Mouse (Mus musculus) MEL (cell line): ENCODE measurements at regions not wholly inside any gene's neighbourhood (a gene's known extent, or its start where the extent isn't known, plus 50 kb on each side); places are given as distances from the start of the nearest gene placed in this dataset.

Source experiments
- DNase-seq: peaks from one replicate; pipeline ENCODE4 v3.0.0; 2011; ENCODE audit warnings: low read depth, low spot score
- H3K27ac ChIP-seq: 2 replicates; pipeline ENCODE4 v1.5.1; 2012; ENCODE audit warnings: low read depth, mild to moderate bottlenecking, control low read depth, low read length, moderate library complexity; ENCODE audit not compliant: control insufficient read depth
- H3K27me3 ChIP-seq, 2 experiments: fragments of 150-350 bp in 1 of 2; sonication (generic) in 1 of 2; 2 replicates each; pipeline ENCODE4 v1.6.1; 2012; ENCODE audit warnings: low read length in 2 of 2, mild to moderate bottlenecking in 2 of 2, improper control_type of control experiment in 1 of 2, moderate library complexity in 1 of 2; ENCODE audit not compliant: insufficient read depth in 2 of 2, control insufficient read depth in 1 of 2
- H3K36me3 ChIP-seq, 2 experiments: 2 replicates each; pipeline ENCODE4 v1.6.1; 2012 to 2014; ENCODE audit warnings: low read length in 2 of 2, improper control_type of control experiment in 1 of 2, inconsistent platforms in 1 of 2, mild to moderate bottlenecking in 1 of 2; ENCODE audit not compliant: insufficient read depth in 2 of 2, control insufficient read depth in 1 of 2
- H3K4me1 ChIP-seq, 2 experiments: fragments of 150-350 bp in 1 of 2; sonication (generic) in 1 of 2; 2 replicates each; pipeline ENCODE4 v1.6.1; 2012; ENCODE audit warnings: low read length in 2 of 2, improper control_type of control experiment in 1 of 2, mild to moderate bottlenecking in 1 of 2; ENCODE audit not compliant: insufficient read depth in 2 of 2, control insufficient read depth in 1 of 2
- H3K4me3 ChIP-seq, 2 experiments: fragments of 150-350 bp in 1 of 2; sonication (generic) in 1 of 2; 2 replicates each; pipeline ENCODE4 v1.5.1; 2012; ENCODE audit warnings: low read depth in 2 of 2, low read length in 2 of 2, mild to moderate bottlenecking in 2 of 2, moderate library complexity in 2 of 2, control low read depth in 1 of 2, improper control_type of control experiment in 1 of 2; ENCODE audit not compliant: control insufficient read depth in 1 of 2, insufficient read depth in 1 of 2
- H3K79me2 ChIP-seq: 2 replicates; pipeline ENCODE4 v1.6.1; 2012; ENCODE audit warnings: mild to moderate bottlenecking, low read length, moderate library complexity; ENCODE audit not compliant: control insufficient read depth, poor library complexity, insufficient read depth
- H3K9ac ChIP-seq: 2 replicates; pipeline ENCODE4 v1.6.1; 2012; ENCODE audit warnings: low read depth, mild to moderate bottlenecking, control low read depth, low read length, moderate library complexity; ENCODE audit not compliant: control insufficient read depth, poor library complexity, severe bottlenecking
- H3K9me3 ChIP-seq: fragments of 150-350 bp; sonication (generic); replicated peaks from 2 replicates; pipeline ENCODE4 v1.6.1; 2012; ENCODE audit warnings: mild to moderate bottlenecking, low read length, improper control_type of control experiment, moderate library complexity; ENCODE audit not compliant: insufficient read depth
- BHLHE40 ChIP-seq: IDR thresholded peaks from 2 replicates; pipeline ENCODE4 v1.6.1; 2012; ENCODE audit warnings: low read depth, mild to moderate bottlenecking, inconsistent platforms, low read length, improper control_type of control experiment, borderline replicate concordance
- CHD1 ChIP-seq: IDR thresholded peaks from 2 replicates; pipeline ENCODE4 v1.6.1; 2012; ENCODE audit warnings: low read depth, mild to moderate bottlenecking, inconsistent platforms, low read length, improper control_type of control experiment
- CHD2 ChIP-seq: IDR thresholded peaks from 2 replicates; pipeline ENCODE4 v1.6.1; 2011; ENCODE audit warnings: low read length, improper control_type of control experiment
- CTCF ChIP-seq, 3 experiments: IDR thresholded peaks in 2 of 3; conservative IDR thresholded peaks in 1 of 3; 2 replicates each; pipeline ENCODE4 v1.5.1; 2011 to 2012; ENCODE audit warnings: low read length in 3 of 3, low read depth in 2 of 3, mild to moderate bottlenecking in 2 of 3, improper control_type of control experiment in 1 of 3, inconsistent platforms in 1 of 3, mixed read lengths in 1 of 3, moderate library complexity in 1 of 3; ENCODE audit not compliant: control insufficient read depth in 1 of 3, insufficient read depth in 1 of 3, poor library complexity in 1 of 3, severe bottlenecking in 1 of 3
- EP300 ChIP-seq, 2 experiments: IDR thresholded peaks; 2 replicates each; pipeline ENCODE4 v1.6.1; 2011; ENCODE audit warnings: improper control_type of control experiment in 2 of 2, low read length in 2 of 2, low read depth in 1 of 2, mild to moderate bottlenecking in 1 of 2
- GABPA ChIP-seq: IDR thresholded peaks from 2 replicates; pipeline ENCODE4 v1.6.1; 2012; ENCODE audit warnings: low read depth, mild to moderate bottlenecking, inconsistent platforms, low read length, improper control_type of control experiment, moderate library complexity
- MAFK ChIP-seq: IDR thresholded peaks from 2 replicates; pipeline ENCODE4 v1.6.1; 2011; ENCODE audit warnings: low read depth, mild to moderate bottlenecking, low read length, improper control_type of control experiment, borderline replicate concordance
- MAZ ChIP-seq: IDR thresholded peaks from 2 replicates; pipeline ENCODE4 v1.6.1; 2012; ENCODE audit warnings: low read depth, mild to moderate bottlenecking, inconsistent platforms, low read length, improper control_type of control experiment
- MEF2A ChIP-seq: IDR thresholded peaks from 2 replicates; pipeline ENCODE4 v1.6.1; 2014; ENCODE audit warnings: low read depth, mild to moderate bottlenecking, inconsistent platforms, low read length, improper control_type of control experiment; ENCODE audit not compliant: poor library complexity, insufficient replicate concordance, severe bottlenecking; ENCODE audit errors: extremely low read depth
- MXI1 ChIP-seq: IDR thresholded peaks from 2 replicates; pipeline ENCODE4 v1.6.1; 2011; ENCODE audit warnings: mild to moderate bottlenecking, low read depth, low read length, improper control_type of control experiment
- MYB ChIP-seq: IDR thresholded peaks from 2 replicates; pipeline ENCODE4 v1.6.1; 2011; ENCODE audit warnings: mild to moderate bottlenecking, low read depth, low read length, improper control_type of control experiment
- MYC ChIP-seq: IDR thresholded peaks from 2 replicates; pipeline ENCODE4 v1.6.1; 2011; ENCODE audit warnings: low read depth, mild to moderate bottlenecking, low read length, improper control_type of control experiment, moderate library complexity
- NELFE ChIP-seq: IDR thresholded peaks from 2 replicates; pipeline ENCODE4 v1.6.1; 2011; ENCODE audit warnings: low read depth, low read length, improper control_type of control experiment
- NRF1 ChIP-seq: IDR thresholded peaks from 2 replicates; pipeline ENCODE4 v1.6.1; 2014; ENCODE audit warnings: low read depth, mild to moderate bottlenecking, inconsistent platforms, low read length, improper control_type of control experiment, moderate library complexity; ENCODE audit not compliant: poor library complexity, insufficient read depth, severe bottlenecking
- POLR2AphosphoS5 ChIP-seq: IDR thresholded peaks from 2 replicates; pipeline ENCODE4 v1.6.1; 2012; ENCODE audit warnings: low read depth, borderline replicate concordance, mild to moderate bottlenecking, inconsistent platforms, low read length, moderate library complexity, mixed read lengths
- RAD21 ChIP-seq: IDR thresholded peaks from 2 replicates; pipeline ENCODE4 v1.6.1; 2011; ENCODE audit warnings: mild to moderate bottlenecking, low read depth, low read length, improper control_type of control experiment
- SMC3 ChIP-seq: IDR thresholded peaks from 2 replicates; pipeline ENCODE4 v1.6.1; 2011; ENCODE audit warnings: low read depth, low read length, improper control_type of control experiment
- TAL1 ChIP-seq: IDR thresholded peaks from 2 replicates; pipeline ENCODE4 v1.6.1; 2012; ENCODE audit warnings: mild to moderate bottlenecking, inconsistent platforms, low read length, moderate library complexity, mixed read lengths
- TBP ChIP-seq: IDR thresholded peaks from 2 replicates; pipeline ENCODE4 v1.8.0; 2011; ENCODE audit warnings: low read depth, low read length, improper control_type of control experiment
- TCF12 ChIP-seq: IDR thresholded peaks from 2 replicates; pipeline ENCODE4 v1.6.1; 2014; ENCODE audit warnings: low read depth, mild to moderate bottlenecking, inconsistent platforms, low read length, improper control_type of control experiment, moderate library complexity
- UBTF ChIP-seq: IDR thresholded peaks from 2 replicates; pipeline ENCODE4 v1.6.1; 2012; ENCODE audit warnings: low read depth, mild to moderate bottlenecking, inconsistent platforms, low read length, improper control_type of control experiment, moderate library complexity, borderline replicate concordance; ENCODE audit not compliant: insufficient read depth
- USF1 ChIP-seq: IDR thresholded peaks from 2 replicates; pipeline ENCODE4 v1.6.1; 2014; ENCODE audit warnings: low read depth, mild to moderate bottlenecking, inconsistent platforms, low read length, improper control_type of control experiment, moderate library complexity
- USF2 ChIP-seq, 2 experiments: IDR thresholded peaks; 2 replicates each; pipeline ENCODE4 v1.6.1; 2011 to 2012; ENCODE audit warnings: improper control_type of control experiment in 2 of 2, low read length in 2 of 2, borderline replicate concordance in 1 of 2, inconsistent platforms in 1 of 2, low read depth in 1 of 2, mild to moderate bottlenecking in 1 of 2; ENCODE audit not compliant: insufficient read depth in 1 of 2
- ZC3H11A ChIP-seq: IDR thresholded peaks from 2 replicates; pipeline ENCODE4 v1.6.1; 2012; ENCODE audit warnings: low read depth, mild to moderate bottlenecking, inconsistent platforms, low read length, improper control_type of control experiment
- ZNF384 ChIP-seq: IDR thresholded peaks from 2 replicates; pipeline ENCODE4 v1.6.1; 2012; ENCODE audit warnings: low read depth, mild to moderate bottlenecking, inconsistent platforms, low read length, improper control_type of control experiment

- H3K79me2 ChIP-seq = no peaks in the 10 kb centered on the region
- no peak for DNase-seq
- no peak overlapping the region for H3K9ac ChIP-seq
- no peaks in the 10 kb centered on the region for H3K36me3 ChIP-seq
- no peaks in the 10 kb centered on the region for H3K9me3 ChIP-seq
- no peak overlapping the region for H3K27ac ChIP-seq
- TF ChIP-seq MXI1 = no peak
- TF ChIP-seq TCF12 = no peak
- no peak for TF ChIP-seq GABPA
- no peak for TF ChIP-seq RAD21
- TF ChIP-seq TBP = no peak
- TF ChIP-seq ZNF384 = no peak
- TF ChIP-seq MAZ = no peak
- no peak for TF ChIP-seq USF2 (IDR thresholded peaks at IDR 0.05; ENCODE audit: borderline replicate concordance in 1 of 2, insufficient read depth in 1 of 2, low read depth in 1 of 2, low read length in 2 of 2)
- TF ChIP-seq MAFK = no peak
- no peak for TF ChIP-seq NELFE
- TF ChIP-seq SMC3 = no peak
- TF ChIP-seq ZC3H11A = no peak
- TF ChIP-seq EP300 (IDR thresholded peaks at IDR 0.05; ENCODE audit: low read depth in 1 of 2, low read length in 2 of 2) = no peak
- no peak for TF ChIP-seq MYB
- no peak for TF ChIP-seq TAL1
- no peak for TF ChIP-seq NRF1
- TF ChIP-seq MEF2A = no peak
- TF ChIP-seq BHLHE40 = no peak
- TF ChIP-seq CHD2 = no peak
- H3K4me3 ChIP-seq = no peak overlapping the region
- no peaks in the 10 kb centered on the region for H3K27me3 ChIP-seq
- no peaks in the 10 kb centered on the region for H3K4me1 ChIP-seq
These were observed 556.1 kb upstream of the Jmjd1c start for GRCm38 (mm10) chr10:66539846-66540245.

- TF ChIP-seq NRF1 = no peak
- TF ChIP-seq MYC = no peak
- TF ChIP-seq TAL1 = no peak
- TF ChIP-seq MEF2A = no peak
- no peak for TF ChIP-seq CHD1
- TF ChIP-seq ZNF384 = no peak
- TF ChIP-seq MYB = no peak
- TF ChIP-seq UBTF = no peak
- TF ChIP-seq BHLHE40 = no peak
- no peak for TF ChIP-seq USF1
- no peak for TF ChIP-seq CTCF (IDR thresholded peaks at IDR 0.05 in 2 of 3, conservative IDR thresholded peaks at IDR 0.05 in 1 of 3; ENCODE audit: control insufficient read depth in 1 of 3, insufficient read depth in 1 of 3, low read depth in 2 of 3, low read length in 3 of 3, poor library complexity in 1 of 3, severe bottlenecking in 1 of 3)
- no peak for TF ChIP-seq POLR2AphosphoS5
- TF ChIP-seq MAFK = no peak
- TF ChIP-seq CHD2 = no peak
- no peak for TF ChIP-seq TBP
- H3K27me3 ChIP-seq = no peaks in the 10 kb centered on the region
- H3K79me2 ChIP-seq = no peaks in the 10 kb centered on the region
- H3K4me3 ChIP-seq = no peak overlapping the region
- H3K27ac ChIP-seq = no peak overlapping the region
- H3K9me3 ChIP-seq = no peaks in the 10 kb centered on the region
- no peaks in the 10 kb centered on the region for H3K36me3 ChIP-seq
- H3K4me1 ChIP-seq = no peaks in the 10 kb centered on the region
- no peak for DNase-seq
- no peak overlapping the region for H3K9ac ChIP-seq
These were observed 549.3 kb upstream of the Jmjd1c start for GRCm38 (mm10) chr10:66546656-66547055.
